Mouse (Mus musculus) lung, embryonic 16.5 days (tissue): ENCODE measurements at regions not wholly inside any gene's neighbourhood (a gene's known extent, or its start where the extent isn't known, plus 50 kb on each side); places are given as distances from the start of the nearest gene placed in this dataset.

Source experiments
- ATAC-seq: fragments of 200-750 bp; cut with Nextera tagmentation; 2 replicates; pipeline ENCODE4 v1.8.0; 2017; ENCODE audit warnings: low read depth, mild to moderate bottlenecking, moderate library complexity
- H3K27ac ChIP-seq: fragments of 300-500 bp; sonication (generic); 2 replicates; pipeline ENCODE4 v1.5.1; 2014; ENCODE audit warnings: mild to moderate bottlenecking, control low read depth, low read length
- H3K27me3 ChIP-seq: fragments of 300-500 bp; sonication (generic); 2 replicates; pipeline ENCODE4 v1.6.1; 2014; ENCODE audit warnings: low read depth, low read length, mixed read lengths; ENCODE audit not compliant: control insufficient read depth, insufficient read depth
- H3K36me3 ChIP-seq: fragments of 300-500 bp; sonication (generic); 2 replicates; pipeline ENCODE4 v1.6.1; 2014; ENCODE audit warnings: low read length; ENCODE audit not compliant: control insufficient read depth, insufficient read depth
- H3K4me1 ChIP-seq: fragments of 300-500 bp; sonication (generic); replicated peaks from 2 replicates; pipeline ENCODE4 v1.6.1; 2014; ENCODE audit warnings: low read length, mixed read lengths; ENCODE audit not compliant: control insufficient read depth, insufficient read depth
- H3K4me2 ChIP-seq: fragments of 300-500 bp; sonication (generic); 2 replicates; pipeline ENCODE4 v1.6.1; 2014; ENCODE audit warnings: low read depth, low read length, control low read depth
- H3K4me3 ChIP-seq: fragments of 300-500 bp; sonication (generic); 2 replicates; pipeline ENCODE4 v1.5.1; 2014; ENCODE audit warnings: mild to moderate bottlenecking, low read length, control low read depth
- H3K9ac ChIP-seq: fragments of 300-500 bp; sonication (generic); 2 replicates; pipeline ENCODE4 v1.6.1; 2014; ENCODE audit warnings: low read length, control low read depth
- H3K9me3 ChIP-seq: fragments of 300-500 bp; sonication (generic); 2 replicates; pipeline ENCODE4 v1.6.1; 2016; ENCODE audit warnings: low read length; ENCODE audit not compliant: control insufficient read depth
- WGBS: fragments of 180-500 bp; shearing (Covaris S2); extraction: QIAGEN DNeasy Blood & Tissue Kit; methylation state at CpG from one replicate; pipeline ENCODE4 v1.1.7; 2014; 5-methylcytosine and 5-hydroxymethylcytosine counted together

GRCm38 (mm10) chr13:37546556-37546955 lies 201.5 kb downstream of the Ly86 start:
- no peaks in the 10 kb centered on the region for H3K9me3 ChIP-seq
- H3K27me3 ChIP-seq = no peaks in the 10 kb centered on the region
- no peak overlapping the region for H3K4me3 ChIP-seq
- 58% methylated on average over 3 of the region's 3 CpGs for WGBS
- H3K4me1 ChIP-seq = peaks cover 5% of the 10 kb centered on the region; the same call in 1 of the 2 replicates
- H3K36me3 ChIP-seq = no peaks in the 10 kb centered on the region
- ATAC-seq = 0 out of 2 replicates have a peak, but pooled peaks have one; percentile 24
- H3K9ac ChIP-seq = no peak overlapping the region
- peak overlapping the region; percentile 21; the same call in 1 of the 2 replicates for H3K27ac ChIP-seq
- no peak overlapping the region for H3K4me2 ChIP-seq

DNA sequence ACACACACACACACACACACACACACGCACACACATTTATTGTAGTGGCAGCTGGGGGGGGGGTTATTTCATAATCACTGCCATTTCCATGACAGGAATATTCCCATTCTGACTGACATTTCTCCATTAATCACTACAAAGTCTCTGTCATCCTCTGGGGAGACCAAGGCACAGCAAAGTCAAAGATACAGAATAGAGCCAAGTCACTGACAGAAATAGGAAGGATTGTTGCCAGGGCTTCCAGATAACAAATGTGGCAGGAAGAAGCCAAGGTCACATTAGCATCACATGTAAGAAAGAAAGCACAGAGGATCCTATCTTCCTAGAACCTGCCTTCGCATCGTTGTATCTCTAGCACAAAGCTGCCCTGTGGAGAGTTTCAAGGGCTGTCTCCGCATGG lies 205.6 kb downstream of the Ly86 start:
- WGBS = 74% methylated on average over 4 of the region's 4 CpGs
- no peak for ATAC-seq
- H3K9me3 ChIP-seq = no peaks in the 10 kb centered on the region
- H3K27ac ChIP-seq = no peak overlapping the region
- no peak overlapping the region for H3K4me3 ChIP-seq
- H3K4me1 ChIP-seq = peaks cover 2% of the 10 kb centered on the region; the same call in 1 of the 2 replicates
- H3K27me3 ChIP-seq = no peaks in the 10 kb centered on the region
- no peak overlapping the region for H3K4me2 ChIP-seq
- no peaks in the 10 kb centered on the region for H3K36me3 ChIP-seq
- H3K9ac ChIP-seq = no peak overlapping the region

- H3K27ac ChIP-seq = no peak overlapping the region
- no peak overlapping the region for H3K4me2 ChIP-seq
- H3K27me3 ChIP-seq = no peaks in the 10 kb centered on the region
- 69% methylated on average over 5 of the region's 5 CpGs for WGBS
- H3K4me3 ChIP-seq = no peak overlapping the region
- ATAC-seq = no peak
- H3K4me1 ChIP-seq = no peaks in the 10 kb centered on the region
- no peaks in the 10 kb centered on the region for H3K9me3 ChIP-seq
- H3K9ac ChIP-seq = no peak overlapping the region
- H3K36me3 ChIP-seq = no peaks in the 10 kb centered on the region
These were observed 208.4 kb downstream of the Ly86 start for GRCm38 (mm10) chr13:37553392-37553791.

DNA sequence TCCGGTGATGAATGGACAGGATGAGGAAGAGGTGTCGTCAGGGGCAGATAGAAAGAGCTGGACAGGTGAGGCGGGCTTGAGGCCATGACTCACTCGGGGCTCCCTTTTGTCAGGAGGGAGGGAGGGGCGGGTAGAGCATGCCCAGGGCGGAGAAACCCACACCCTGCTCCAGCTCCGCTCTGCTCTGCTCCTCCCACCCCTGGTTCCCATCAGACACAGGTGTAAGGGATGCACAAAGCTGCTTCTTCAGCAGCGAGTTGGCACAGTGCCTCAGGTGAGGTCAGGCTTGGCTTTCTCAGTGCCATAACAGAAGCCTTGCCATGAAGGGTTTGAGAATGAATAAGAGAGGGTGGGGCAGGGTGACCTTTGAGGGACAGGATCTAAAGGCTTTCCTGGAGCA lies 212.2 kb downstream of the Ly86 start:
- Histone ChIP-seq H3K27me3 (no peaks in the 10 kb centered on the region), H3K9me3 (no peaks in the 10 kb centered on the region), H3K9ac (no peak overlapping the region), H3K27ac (no peak overlapping the region), H3K4me2 (no peak overlapping the region), H3K4me3 (no peak overlapping the region), H3K36me3 (no peaks in the 10 kb centered on the region), H3K4me1 (peaks cover 15% of the 10 kb centered on the region)
- WGBS = 62% methylated on average over 7 of the region's 8 CpGs
- ATAC-seq = no peak

- Histone ChIP-seq H3K4me3 (no peak overlapping the region), H3K27me3 (no peaks in the 10 kb centered on the region), H3K27ac (no peak overlapping the region), H3K4me1 (peaks cover 20% of the 10 kb centered on the region), H3K36me3 (no peaks in the 10 kb centered on the region), H3K9ac (no peak overlapping the region), H3K4me2 (no peak overlapping the region), H3K9me3 (no peaks in the 10 kb centered on the region)
- no peak for ATAC-seq
- WGBS = 62% methylated on average over 5 of the region's 5 CpGs
These were observed 212.8 kb downstream of the Ly86 start for GRCm38 (mm10) chr13:37557766-37558165.

- H3K9ac ChIP-seq = no peak overlapping the region
- H3K27ac ChIP-seq = no peak overlapping the region
- H3K4me3 ChIP-seq = no peak overlapping the region
- no peak overlapping the region for H3K4me2 ChIP-seq
- peaks cover 23% of the 10 kb centered on the region for H3K4me1 ChIP-seq
- H3K9me3 ChIP-seq = no peaks in the 10 kb centered on the region
- no peak for ATAC-seq
- WGBS = 33% methylated on average over 5 of the region's 5 CpGs
- no peaks in the 10 kb centered on the region for H3K27me3 ChIP-seq
- no peaks in the 10 kb centered on the region for H3K36me3 ChIP-seq
These were observed 214.0 kb downstream of the Ly86 start for GRCm38 (mm10) chr13:37559056-37559455.

GRCm38 (mm10) chr13:37559706-37560313 lies 214.8 kb downstream of the Ly86 start:
- no peak overlapping the region for H3K27ac ChIP-seq
- no peaks in the 10 kb centered on the region for H3K9me3 ChIP-seq
- peaks cover 23% of the 10 kb centered on the region for H3K4me1 ChIP-seq
- no peak overlapping the region for H3K4me3 ChIP-seq
- WGBS = 58% methylated on average over 7 of the region's 7 CpGs
- no peaks in the 10 kb centered on the region for H3K27me3 ChIP-seq
- no peak overlapping the region for H3K4me2 ChIP-seq
- H3K36me3 ChIP-seq = no peaks in the 10 kb centered on the region
- ATAC-seq = no peak
- H3K9ac ChIP-seq = no peak overlapping the region

GRCm38 (mm10) chr13:37560387-37560786 lies 215.4 kb downstream of the Ly86 start:
- Histone ChIP-seq H3K9ac (no peak overlapping the region), H3K9me3 (no peaks in the 10 kb centered on the region), H3K4me3 (no peak overlapping the region), H3K27ac (no peak overlapping the region), H3K27me3 (no peaks in the 10 kb centered on the region), H3K4me2 (no peak overlapping the region), H3K36me3 (no peaks in the 10 kb centered on the region), H3K4me1 (peaks cover 23% of the 10 kb centered on the region)
- ATAC-seq = no peak
- WGBS = 37% methylated on average over 9 of the region's 9 CpGs

GRCm38 (mm10) chr13:37560800-37561199 lies 215.8 kb downstream of the Ly86 start:
- H3K36me3 ChIP-seq = no peaks in the 10 kb centered on the region
- no peak for ATAC-seq
- no peak overlapping the region for H3K4me2 ChIP-seq
- H3K27ac ChIP-seq = no peak overlapping the region
- no peaks in the 10 kb centered on the region for H3K9me3 ChIP-seq
- WGBS = 31% methylated on average over 3 of the region's 3 CpGs
- H3K27me3 ChIP-seq = no peaks in the 10 kb centered on the region
- peaks cover 23% of the 10 kb centered on the region for H3K4me1 ChIP-seq
- H3K9ac ChIP-seq = no peak overlapping the region
- no peak overlapping the region for H3K4me3 ChIP-seq

DNA sequence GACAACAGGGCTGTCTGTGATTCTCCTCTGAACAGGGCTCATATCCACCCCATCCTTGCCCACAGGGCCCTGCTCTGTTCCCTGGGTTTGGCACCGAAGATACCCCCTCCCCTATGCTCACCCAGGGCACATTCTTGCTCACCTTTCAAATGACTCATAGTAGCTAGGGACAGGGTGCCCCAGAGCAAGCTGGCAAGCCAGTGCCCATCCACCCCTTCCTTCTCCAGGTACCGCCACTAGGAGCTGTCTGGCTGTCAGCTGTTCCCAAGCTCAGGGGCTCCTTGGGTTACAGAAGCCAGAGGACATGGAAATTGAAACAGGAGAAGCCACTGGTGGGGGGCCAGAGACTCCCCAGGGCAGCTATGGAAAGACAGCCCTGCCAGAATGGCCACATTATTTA lies 216.4 kb downstream of the Ly86 start:
- H3K9me3 ChIP-seq = no peaks in the 10 kb centered on the region
- H3K27me3 ChIP-seq = no peaks in the 10 kb centered on the region
- 50% methylated on average over 2 of the region's 2 CpGs for WGBS
- no peak overlapping the region for H3K4me2 ChIP-seq
- peaks cover 23% of the 10 kb centered on the region for H3K4me1 ChIP-seq
- H3K4me3 ChIP-seq = no peak overlapping the region
- H3K36me3 ChIP-seq = no peaks in the 10 kb centered on the region
- ATAC-seq = no peak
- H3K27ac ChIP-seq = peak overlapping the region; percentile 73; the same call in 1 of the 2 replicates
- no peak overlapping the region for H3K9ac ChIP-seq
